Mouse (Mus musculus) frontal cortex, adult 2 months (tissue): ENCODE results near the gene Ccdc63. TPM values are rescaled to one million over a fixed set of nuclear protein-coding genes. Genes with fewer than 3 reads are reported as not detected.
"Not testable (repeated sequence)": the region's sequence is repeated elsewhere in the genome, so short reads cannot be mapped to it uniquely, and the experiment has no call there.

Source experiments
- DNase-seq, 2 experiments: peaks; one replicate each; pipeline ENCODE4 v3.0.0; 2022; ENCODE audit warnings: low spot score in 1 of 2; ENCODE audit errors: extremely low spot score in 1 of 2
- polyA plus RNA-seq: library from polyadenylated mRNA; depleted of rRNA; stranded (reverse); fragments of >200 nt; gene quantifications from 2 replicates; pipeline ENCODE4 v1.2.3, GENCODE M21; 2012; rRNA removed

Ccdc63 gene
- 0.42 and 1.2 TPM in 2 replicates for polyA plus RNA-seq

DNA sequence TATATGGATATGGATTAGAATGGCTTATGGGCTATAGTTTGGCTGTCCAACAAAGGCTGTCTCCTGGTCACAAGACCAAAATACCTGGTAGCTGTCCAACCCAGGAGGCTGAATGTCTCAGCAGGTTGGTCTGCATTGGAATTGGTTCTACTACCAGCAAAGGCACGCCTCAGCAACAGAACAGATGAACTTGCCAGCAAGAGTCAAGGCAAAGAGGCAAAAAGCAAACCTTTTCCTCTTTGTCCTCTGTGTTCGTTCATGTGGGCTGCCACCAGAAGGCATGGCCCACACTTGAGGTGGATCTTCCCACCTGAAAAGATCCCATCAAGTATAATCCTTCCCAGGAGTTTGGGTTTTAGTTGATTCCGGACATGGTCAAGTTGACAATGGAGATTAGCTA, at the start of gene Ccdc63:
Gene Ccdc63 (minus strand): TSS at position 101 of the 400 bp plus-strand sequence.
- no peak for DNase-seq

DNA sequence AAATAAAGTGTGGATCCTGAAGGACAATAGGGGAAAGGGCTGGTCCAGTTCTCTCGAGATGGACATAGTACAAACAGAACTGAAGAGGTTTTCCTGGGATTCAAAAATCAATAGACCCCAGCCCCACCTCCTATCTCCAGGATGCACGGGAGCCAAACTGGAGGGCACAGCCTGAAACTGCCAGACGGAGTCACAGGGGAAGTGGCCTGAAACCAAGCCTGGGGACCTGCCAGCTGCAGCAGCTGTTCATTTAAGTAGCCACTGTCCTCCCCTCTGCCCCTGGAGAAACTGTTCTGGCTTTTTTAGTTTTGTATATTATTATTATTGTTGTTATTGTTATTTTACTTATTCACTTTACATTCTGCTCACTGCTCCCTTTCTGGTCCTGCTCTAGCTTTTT, 48.5 kb upstream of the Ccdc63 start:
- no peak for DNase-seq

DNA sequence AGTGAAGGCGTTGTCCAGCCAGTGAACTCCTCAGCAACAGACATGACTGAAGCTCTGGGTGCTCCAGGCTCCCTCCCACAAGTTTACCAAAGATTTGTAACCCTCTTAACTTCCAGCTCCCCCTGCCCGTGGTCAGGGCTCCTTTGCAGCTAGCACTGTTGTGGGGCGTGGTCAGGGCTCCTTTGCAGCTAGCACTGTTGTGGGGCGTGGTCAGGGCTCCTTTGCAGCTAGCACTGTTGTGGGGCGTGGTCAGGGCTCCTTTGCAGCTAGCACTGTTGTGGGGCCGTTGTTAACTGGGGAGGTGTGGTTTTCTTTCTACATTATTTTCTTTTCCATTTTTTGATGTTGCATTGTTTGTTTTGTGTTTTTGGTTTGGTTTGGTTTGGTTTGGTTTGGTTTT, 44.2 kb upstream of the Ccdc63 start:
- DNase-seq = not testable (repeated sequence)

DNA sequence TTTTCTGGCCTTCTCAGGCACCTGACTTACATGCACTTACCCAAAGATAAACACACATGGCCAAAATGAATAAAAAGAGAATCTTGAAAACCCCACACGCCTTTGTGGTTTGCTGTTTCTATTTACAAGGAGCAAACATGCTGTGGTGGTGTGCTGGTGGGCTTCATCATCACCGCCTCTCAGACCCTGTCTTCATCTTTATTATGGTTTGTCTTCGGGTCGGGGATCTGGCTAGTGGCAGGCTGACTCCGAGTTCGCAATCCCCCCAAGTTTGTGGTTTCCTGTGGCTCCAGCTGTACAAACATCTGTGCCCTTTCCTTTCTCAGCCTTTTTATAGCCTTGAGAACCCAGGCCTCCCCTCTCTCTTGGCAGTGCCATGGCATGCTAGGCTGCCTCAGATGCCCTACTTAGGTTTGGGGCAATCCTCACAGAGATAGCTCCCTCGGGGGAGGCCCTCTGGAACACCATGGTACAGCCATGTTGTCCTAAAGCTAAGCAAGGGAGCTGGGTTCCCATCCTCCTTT, 43.7 kb upstream of the Ccdc63 start:
- no peak for DNase-seq

DNA sequence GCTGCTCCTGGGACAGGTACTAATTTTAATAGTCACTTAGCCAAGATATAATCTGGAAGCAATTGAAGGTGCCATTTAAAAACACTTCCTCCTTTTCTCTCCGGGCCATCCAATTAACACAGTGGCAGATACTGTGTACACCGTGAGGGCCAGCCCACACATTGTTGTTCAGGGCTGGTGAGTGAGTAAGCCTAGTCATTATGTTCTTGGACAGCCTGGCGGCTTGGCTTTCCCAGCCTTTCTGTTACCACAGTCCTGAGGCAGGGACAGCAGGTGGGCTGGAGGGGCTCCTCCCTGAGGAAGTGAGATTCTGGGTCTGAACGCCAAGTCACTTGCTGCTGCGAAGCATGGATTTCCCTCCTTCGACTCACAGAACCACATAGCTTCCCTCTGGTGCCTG, 39.0 kb upstream of the Ccdc63 start:
- no peak for DNase-seq

DNA sequence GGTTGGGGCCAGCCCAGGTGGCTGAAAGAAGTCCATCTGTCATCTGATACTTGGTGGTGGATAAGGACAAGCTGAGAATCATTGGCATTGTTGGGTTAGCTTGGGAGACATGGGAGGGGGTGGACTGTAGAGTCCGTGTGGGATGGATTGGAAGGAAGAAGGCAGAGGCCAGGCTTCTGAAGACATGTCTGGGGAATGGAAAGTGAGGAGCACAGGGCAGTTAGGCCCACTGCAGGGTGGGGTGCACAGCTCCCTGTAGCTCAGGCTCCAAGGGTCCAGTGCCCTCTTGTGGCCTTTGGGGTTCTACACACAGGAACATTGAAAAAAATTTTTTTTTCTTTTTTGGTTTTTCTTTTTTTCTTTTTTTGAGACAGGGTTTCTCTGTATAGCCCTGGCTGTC, 35.8 kb upstream of the Ccdc63 start:
- DNase-seq = no peak

DNA sequence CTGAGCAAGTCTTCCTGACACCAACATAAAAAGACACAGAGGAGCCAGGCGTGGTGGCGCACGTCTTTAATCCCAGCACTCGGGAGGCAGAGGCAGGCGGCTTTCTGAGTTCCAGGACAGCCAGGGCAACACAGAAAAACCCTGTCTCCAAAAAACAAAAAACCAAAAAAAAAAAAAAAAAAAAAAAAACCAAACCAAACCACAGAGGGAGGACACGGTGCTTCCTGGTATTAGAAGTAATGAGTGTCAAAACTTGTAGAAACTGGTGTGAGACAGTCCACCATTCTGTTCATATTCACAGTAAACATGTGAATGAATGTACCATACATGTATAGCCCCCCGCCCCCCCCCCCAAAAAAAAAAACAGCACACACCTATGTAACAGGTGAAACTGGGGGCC, 35.3 kb upstream of the Ccdc63 start:
- DNase-seq = no peak

DNA sequence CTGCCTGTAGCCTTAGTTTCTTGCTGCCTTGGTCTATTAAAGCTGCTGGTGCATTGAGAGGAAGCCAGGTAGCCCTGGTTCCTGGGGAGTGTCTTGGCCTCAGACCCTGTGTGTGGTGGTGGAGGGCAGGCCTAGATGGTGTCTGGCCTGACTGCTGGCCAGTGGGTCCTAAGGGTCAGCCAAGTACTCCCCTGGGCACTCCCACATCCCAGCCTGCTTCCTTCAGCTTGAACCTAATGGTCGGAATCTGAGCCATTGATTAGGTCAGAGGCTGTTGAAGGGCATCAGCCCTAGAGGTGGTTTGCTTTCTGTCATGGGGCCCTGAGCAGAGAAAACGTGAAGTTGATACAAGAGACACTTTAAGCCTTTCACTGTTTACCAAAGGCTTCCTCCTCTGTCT, 34.8 kb upstream of the Ccdc63 start:
- DNase-seq = no peak

DNA sequence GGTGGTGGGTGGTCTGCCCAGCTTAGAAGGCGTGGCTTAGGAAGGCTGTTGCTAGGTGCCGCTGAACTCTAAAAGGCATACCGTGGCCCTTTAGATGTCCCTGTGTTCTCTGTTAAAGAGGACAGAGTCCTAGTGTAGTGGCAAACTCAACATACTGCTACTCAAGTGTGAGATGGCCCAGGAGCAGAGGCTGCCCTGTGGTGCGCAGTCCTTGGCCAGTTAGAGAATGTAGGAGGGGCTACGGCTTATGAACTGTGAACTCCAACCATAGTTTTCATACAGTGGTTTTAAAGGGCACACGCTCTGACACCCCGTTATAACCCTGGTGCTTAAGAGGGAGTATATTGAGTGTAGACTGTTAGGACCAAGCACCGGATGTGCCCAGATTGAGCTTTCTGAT, 30.4 kb upstream of the Ccdc63 start:
- no peak for DNase-seq

DNA sequence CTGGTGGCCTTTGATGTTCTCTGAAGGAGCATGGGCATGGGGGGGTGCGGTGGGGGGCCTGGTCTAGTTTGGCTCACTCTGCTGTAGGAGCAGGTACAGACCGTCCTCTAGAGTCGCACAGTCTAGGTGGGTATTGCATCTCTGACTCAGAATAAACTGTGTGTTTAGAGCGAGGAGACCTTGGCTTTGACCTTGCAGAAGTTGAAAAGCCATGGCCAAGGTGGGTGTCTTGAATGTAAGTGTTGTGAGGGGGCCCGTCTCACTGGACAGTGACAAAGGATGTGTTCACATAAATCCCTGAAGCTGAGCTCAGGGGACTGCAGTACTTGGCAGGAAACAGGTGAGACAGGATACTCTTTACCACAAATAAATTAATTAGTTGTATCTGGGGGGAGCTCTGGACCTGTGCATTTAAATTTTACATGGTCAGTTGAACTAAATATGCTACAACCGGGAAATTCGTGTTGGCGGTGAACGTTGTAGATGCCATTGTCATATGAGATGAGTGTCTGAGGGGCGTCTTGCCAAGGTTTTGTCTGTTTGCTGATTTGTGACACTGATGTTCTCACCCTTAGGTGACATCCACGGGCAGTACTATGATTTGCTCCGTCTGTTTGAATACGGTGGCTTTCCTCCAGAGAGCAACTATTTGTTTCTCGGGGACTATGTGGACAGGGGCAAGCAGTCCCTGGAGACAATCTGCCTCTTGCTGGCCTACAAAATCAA, 27.9 kb upstream of the Ccdc63 start:
- DNase-seq = no peak

DNA sequence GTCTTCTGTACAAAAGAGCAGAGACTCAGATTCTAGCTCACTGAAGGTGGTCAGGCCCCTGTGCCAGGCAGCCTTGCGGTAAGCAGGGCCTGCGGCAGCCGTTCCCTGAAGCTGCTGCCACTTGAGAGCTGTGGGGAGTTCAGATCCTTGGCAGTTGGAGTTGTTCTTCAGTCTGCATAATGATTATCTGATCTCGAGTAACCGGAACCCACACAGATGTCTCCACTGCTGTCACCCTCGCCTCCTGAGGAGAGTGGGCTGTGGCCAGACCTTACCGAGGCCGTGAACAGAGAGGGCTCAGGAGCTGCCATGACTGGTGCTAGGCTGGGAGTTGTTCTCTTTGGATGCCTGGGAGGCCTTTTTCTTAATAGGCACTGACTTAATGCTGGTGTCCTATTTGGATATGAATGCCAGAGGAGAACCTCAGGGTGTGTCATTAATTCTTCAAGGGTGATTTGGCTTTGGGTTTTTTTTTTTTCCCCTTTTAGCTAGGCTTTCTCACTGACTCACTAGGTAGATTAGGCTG, 26.1 kb upstream of the Ccdc63 start:
- DNase-seq = no peak

DNA sequence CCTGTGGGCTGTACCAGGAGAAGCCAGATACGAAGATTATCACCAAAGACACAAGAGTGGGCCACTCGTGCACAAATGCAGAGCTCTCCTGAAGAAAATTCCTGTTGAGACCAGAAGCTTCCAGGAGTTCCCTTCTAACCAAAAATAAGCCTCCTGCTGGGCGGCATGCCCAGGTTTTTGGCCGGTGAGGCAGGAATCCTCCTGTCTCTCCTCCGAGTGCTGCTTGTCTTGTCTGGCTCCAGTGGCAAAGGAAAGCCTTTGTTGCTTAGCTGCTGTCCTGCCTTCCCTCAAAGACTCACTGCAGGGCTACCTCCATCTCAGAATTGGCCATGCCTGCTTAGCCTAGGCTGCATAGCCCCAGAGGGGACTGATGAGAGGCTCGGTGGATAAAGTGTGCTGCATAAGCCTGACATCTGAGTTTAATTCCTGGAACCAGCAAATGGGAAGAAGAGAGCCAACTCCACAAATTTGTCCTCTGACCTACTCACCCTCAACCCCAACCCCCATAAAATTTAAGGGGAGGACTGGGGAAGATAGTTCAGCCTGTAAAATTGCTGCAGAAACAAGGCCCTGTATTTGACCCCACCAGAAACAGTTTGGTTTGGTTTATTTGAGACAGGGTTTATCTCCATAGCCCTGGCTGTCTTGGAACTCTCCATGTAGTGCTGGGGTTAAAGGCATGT, 24.8 kb upstream of the Ccdc63 start:
- peak in 1 of 2 experiments; percentile 77 for DNase-seq

DNA sequence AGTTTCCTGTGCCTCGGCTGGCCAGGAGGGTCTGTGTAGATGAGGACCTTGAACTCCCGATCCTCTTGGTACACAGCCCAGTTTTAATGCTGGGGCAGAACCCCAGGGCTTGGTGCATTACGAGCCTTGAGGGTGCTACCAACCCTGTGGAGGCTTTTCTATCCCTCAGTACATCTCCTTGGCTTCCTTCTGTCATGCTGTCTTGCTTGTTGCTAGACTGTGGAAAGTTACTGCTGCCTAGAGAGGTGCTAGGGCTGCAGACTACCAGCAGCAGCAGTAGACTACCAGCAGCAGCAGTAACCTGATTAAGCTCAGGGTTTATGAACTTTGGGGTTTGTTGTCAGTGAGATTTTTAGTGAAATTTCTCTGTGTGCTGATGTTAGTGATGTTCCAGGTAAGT, 23.4 kb upstream of the Ccdc63 start:
- DNase-seq = no peak

DNA sequence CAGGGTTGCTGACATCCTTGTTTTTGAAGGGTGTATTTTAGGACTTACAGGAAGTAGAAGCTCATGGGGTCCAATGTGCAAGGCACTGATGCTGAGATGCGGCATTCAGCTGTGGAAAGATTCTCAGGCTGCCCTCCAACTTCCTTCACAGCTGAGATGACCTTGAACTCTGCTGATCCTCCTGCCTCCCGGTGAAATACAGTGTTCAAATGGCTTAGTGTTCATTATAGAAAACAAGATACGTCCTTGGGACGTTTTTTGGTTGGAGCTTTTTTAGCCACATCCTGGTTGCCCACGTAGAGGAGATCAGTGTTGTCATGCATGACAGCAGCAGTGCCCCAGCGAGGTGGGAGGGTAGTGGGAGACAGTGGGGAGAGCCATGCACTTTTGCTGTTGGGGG, 22.6 kb upstream of the Ccdc63 start:
- no peak for DNase-seq

DNA sequence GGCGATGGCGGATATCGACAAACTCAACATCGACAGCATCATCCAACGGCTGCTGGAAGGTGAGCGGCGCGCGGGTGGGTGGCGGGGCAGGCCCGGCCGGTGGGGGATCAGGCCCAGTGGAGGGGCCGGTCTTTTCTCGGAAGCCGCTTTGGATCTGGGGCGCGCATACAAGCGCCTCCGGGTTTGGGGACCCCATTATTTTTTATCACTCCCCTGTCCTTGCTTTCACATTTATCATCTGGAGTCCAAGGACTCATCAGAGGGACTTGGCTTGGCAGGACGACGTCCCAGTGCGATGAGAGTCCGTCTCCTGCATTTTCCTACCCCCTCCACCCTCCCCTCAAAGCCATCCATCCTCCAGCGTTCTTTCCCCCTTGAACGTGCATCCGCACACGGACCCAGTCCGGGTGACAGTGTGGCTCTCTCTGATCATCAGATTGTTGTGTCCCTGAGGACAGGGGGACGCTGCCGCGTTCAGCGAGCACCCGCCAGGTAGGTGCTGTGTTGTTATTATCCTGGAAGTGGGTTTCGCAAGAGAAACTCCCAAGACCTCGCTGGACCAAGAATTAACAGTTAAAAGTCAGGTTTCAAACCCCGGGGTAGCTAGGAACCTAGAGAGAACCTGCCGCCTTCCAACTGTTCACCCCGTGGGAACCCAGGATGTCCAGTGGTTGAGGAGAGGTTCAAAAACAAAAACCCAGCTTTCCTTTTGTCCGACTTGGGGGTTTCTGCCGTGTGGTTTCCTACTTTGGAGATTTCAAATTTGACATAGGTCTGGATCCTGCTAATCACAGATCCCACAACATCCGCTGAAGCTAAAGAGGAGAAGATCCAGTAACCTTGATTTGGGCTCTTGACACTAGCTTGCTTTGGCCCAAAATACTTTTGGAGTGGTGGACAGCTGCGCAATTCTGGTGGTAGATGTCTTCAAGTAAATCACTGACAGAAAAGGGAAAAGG, 18.2 kb upstream of the Ccdc63 start:
- DNase-seq = no peak

DNA sequence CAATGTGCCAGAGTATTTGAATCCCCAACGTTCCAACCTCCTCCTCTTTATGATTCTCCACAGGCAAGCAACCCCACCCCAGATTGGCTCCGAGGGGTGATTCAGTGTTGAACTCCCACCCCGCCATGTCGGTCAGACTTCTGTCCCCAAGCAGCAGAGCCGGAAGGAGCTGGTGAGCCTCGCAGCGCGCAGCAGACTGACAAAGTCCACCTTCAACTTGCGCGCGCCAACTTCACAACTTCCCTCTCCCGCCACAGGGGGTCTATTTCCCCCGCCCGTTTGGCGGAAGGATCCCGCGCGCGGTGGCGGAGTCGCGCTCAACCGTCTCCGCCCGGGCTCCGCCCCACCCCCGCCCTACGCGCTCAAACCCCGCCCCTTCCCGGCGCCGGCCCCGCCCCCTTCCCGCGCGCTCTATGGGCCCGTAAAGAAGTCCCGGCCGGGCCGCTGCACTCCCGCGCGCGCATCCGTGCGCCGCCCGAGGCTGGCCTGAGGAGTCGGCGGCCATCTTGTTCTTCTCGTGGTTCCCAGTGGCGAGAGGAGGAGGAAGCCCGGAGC, 17.3 kb upstream of the Ccdc63 start, which contains the start of gene Ppp1cc:
Gene Ppp1cc (plus strand): TSS at position 452 of the 555 bp plus-strand sequence.
- DNase-seq = peak; percentile 74 to 91

DNA sequence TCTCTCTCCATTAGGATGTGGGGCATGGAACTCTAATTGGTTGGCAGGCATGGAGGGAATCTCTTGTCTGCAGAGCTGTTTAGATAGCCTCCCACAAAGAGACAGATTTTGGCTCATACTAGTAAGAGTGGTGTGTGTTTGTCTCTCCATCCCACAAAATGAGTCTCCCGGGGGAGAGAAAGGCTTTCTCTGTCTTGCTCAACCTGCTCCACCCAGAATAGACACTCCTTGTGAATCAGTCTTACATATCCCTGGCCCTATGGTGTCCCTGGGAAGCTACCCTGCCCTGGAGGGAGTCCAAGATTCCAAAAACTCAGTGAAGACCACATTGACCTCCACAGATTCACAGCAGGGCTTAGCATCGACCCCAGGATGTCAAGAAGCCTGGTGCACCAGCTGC, 15.9 kb upstream of the Ccdc63 start:
- DNase-seq = no peak

DNA sequence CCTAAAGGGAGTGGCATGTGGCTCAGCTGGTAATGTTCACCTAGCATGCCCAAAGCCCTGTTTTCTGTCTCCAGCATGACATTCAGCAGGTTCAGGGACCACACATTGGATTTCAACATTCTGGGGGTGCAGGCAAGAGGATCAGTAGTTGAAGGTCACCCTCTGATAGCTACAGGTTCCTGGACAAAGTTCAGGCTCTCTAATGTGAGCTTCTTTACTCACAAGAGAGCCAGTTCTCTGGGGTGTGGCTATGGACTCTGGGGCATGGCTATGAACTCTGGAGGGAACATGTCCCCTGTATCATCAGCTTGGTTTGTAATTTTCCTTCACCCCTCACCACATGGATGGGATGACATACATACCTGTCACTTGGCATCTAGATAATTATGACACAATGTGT, 15.0 kb upstream of the Ccdc63 start:
- no peak for DNase-seq

DNA sequence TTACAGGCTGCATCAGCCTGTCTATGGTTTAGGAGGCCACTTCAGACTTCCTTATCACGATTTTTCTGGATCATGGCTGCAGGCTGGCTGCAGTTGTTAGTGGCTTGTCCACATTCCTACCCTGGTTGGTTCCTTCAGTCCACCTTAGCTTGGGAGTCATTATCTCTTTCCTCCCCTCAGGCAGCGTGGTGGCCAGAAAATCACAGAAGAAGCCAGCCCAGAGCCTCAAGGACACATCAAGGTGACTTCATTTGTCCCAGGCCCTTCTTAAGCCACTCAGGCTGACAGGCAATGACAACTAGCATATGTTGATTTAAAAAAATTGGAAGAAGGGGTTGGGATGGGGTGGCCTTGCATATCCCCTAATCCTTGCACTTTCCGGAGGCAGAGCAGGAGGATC, 14.2 kb upstream of the Ccdc63 start:
- DNase-seq = no peak

DNA sequence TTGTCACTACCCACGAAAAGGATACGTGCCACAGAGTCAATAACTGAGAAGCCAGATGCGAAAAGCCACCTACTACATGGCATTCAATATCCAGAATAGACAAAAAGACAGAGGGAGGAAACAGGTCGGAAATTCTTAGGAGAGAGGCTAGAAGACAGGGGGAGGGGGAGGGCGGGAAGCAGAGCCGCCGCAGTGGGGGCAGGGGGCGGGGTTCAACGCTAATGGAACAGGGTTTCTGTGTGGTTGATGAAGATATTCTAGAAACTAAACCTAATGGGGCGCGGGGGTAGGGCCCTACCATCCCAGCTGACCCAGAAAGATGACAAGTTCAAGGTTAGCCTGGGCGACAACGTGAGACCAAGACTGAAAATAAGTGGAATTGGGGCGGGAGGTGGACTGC, 13.4 kb upstream of the Ccdc63 start:
- no peak for DNase-seq
